Mouse (Mus musculus): ENCODE data around the gene Vmn1r90.
"Not testable (repeated sequence)": the region's sequence is repeated elsewhere in the genome, so short reads cannot be mapped to it uniquely, and the experiment has no call there.

Vmn1r90 gene

GRCm38 (mm10) chr7:14563406-14563805 is at the start of gene Vmn1r90:
Gene Vmn1r90 (minus strand): TSS chr7:14563506.
- DNase-seq (ENCODE audit: low read depth, low spot score), result no peak

- DNase-seq (ENCODE audit: low read depth, low spot score), result not testable (repeated sequence)
Observed at GRCm38 (mm10) chr7:14593009-14593408, 29.7 kb upstream of the Vmn1r90 start.

GRCm38 (mm10) chr7:14552284-14552683 is 11.0 kb downstream of the Vmn1r90 start:
- DNase-seq (ENCODE audit: low read depth, low spot score), result no peak

- DNase-seq (ENCODE audit: low read depth, low spot score), result no peak
Observed at GRCm38 (mm10) chr7:14525280-14525679, 38.0 kb downstream of the Vmn1r90 start.

GRCm38 (mm10) chr7:14522636-14523035 is 40.7 kb downstream of the Vmn1r90 start:
- DNase-seq (ENCODE audit: low read depth, low spot score), result no peak

GRCm38 (mm10) chr7:14518301-14518700 is 45.0 kb downstream of the Vmn1r90 start:
- DNase-seq (ENCODE audit: low read depth, low spot score), result no peak

Data from embryo, embryonic 11.5 days (tissue).